Mouse (Mus musculus) CD4-positive helper T cell, adult 2 months (primary cell): Measurements from ENCODE around the gene Ttc4.
A peak's percentile ranks its signal among the peaks of the same experiment; 100 is the strongest.

Source experiments
- DNase-seq: peaks from one replicate; pipeline ENCODE4 v3.0.0-alpha.2; 2012; ENCODE audit warnings: low read depth, missing footprints, low spot score

The Ttc4 gene

GRCm38 (mm10) chr4:106652546-106652945 lies 26.2 kb downstream of the Ttc4 start:
- no peak for DNase-seq

GRCm38 (mm10) chr4:106650833-106651527 lies 27.8 kb downstream of the Ttc4 start, which contains the start of gene Pars2:
Gene Pars2, plus strand, starts transcription at chr4:106651069.
- peak; percentile 97 for DNase-seq

- no peak for DNase-seq
These were observed 31.6 kb downstream of the Ttc4 start for GRCm38 (mm10) chr4:106647137-106647536.

- DNase-seq = no peak
These were observed 32.9 kb downstream of the Ttc4 start for GRCm38 (mm10) chr4:106645797-106646196.

GRCm38 (mm10) chr4:106644218-106644610 lies 34.5 kb downstream of the Ttc4 start:
- no peak for DNase-seq

- no peak for DNase-seq
These were observed 35.1 kb downstream of the Ttc4 start for GRCm38 (mm10) chr4:106643483-106644217.

- no peak for DNase-seq
These were observed 44.7 kb downstream of the Ttc4 start for GRCm38 (mm10) chr4:106634086-106634479.

- DNase-seq = no peak
These were observed 45.3 kb downstream of the Ttc4 start for GRCm38 (mm10) chr4:106633281-106634085.

- no peak for DNase-seq
These were observed 46.4 kb downstream of the Ttc4 start for GRCm38 (mm10) chr4:106632313-106632712.

GRCm38 (mm10) chr4:106630333-106631220 lies 48.2 kb downstream of the Ttc4 start:
- DNase-seq = peak; percentile 49

GRCm38 (mm10) chr4:106629374-106629773 lies 49.4 kb downstream of the Ttc4 start:
- no peak for DNase-seq

GRCm38 (mm10) chr4:106628650-106629360 lies 49.9 kb downstream of the Ttc4 start:
- DNase-seq = no peak

GRCm38 (mm10) chr4:106627809-106628208 lies 50.9 kb downstream of the Ttc4 start:
- no peak for DNase-seq

GRCm38 (mm10) chr4:106624271-106624670 lies 54.5 kb downstream of the Ttc4 start:
- no peak for DNase-seq

GRCm38 (mm10) chr4:106622712-106623111 lies 56.0 kb downstream of the Ttc4 start:
- no peak for DNase-seq

GRCm38 (mm10) chr4:106622030-106622493 lies 56.7 kb downstream of the Ttc4 start, which contains the start of gene Ttc22:
Gene Ttc22, plus strand, starts transcription at chr4:106622432.
- DNase-seq = no peak

- DNase-seq = no peak
These were observed 57.3 kb downstream of the Ttc4 start for GRCm38 (mm10) chr4:106621428-106621827.

- DNase-seq = no peak
These were observed 59.8 kb downstream of the Ttc4 start for GRCm38 (mm10) chr4:106618898-106619297.

GRCm38 (mm10) chr4:106617056-106617455 lies 61.7 kb downstream of the Ttc4 start, which contains the start of gene Lexm:
Gene Lexm, minus strand, starts transcription at chr4:106617241.
- no peak for DNase-seq

GRCm38 (mm10) chr4:106615637-106616036 lies 63.1 kb downstream of the Ttc4 start:
- DNase-seq = peak; percentile 31
